Mouse (Mus musculus): ENCODE results near the gene Oaz1.

DNA sequence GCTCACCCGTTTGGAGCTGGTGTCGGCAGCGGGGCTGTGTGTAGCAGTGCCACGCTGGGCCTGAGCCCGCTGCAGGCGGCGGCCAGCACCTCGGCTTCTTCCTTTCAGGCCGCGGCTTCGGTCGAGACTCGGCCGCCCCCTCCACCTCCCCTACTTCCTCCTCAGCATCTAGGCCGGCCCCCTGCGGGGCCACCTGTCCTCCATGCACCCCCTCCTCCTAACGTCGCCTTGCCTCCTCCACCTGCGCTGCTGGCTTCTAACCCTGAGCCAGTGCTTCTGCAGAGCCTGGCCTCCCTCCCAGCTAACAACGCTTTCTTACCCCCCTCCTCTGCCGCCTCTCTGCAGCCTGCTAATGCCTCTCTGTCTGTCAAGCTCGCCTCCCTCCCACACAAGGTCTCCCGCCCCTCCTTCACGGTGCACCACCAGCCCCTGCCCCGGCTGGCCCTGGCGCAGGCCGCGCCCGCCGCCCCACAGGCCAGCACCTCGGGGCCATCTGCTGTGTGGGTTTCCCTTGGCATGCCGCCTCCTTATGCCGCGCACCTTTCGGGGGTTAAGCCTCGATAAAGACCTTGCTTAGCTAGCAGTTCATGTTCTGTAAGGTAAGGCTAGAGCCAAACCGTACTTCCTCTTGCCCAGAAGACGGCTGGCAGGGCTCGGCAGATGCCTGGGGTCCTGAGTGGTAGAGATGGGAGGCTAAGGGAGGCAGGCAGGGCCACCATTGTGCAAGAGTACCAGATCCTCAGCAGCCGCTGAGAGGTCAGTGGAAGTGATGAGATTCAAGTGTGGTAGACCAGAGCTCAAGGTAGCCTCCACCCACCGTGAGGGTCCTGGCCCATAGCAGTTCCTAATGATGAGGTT lies 34.1 kb upstream of the Oaz1 start:
- TF ChIP-seq GATA1 (IDR thresholded peaks at IDR 0.05; ENCODE audit: borderline replicate concordance, low read length) (no peak), CTCF (IDR thresholded peaks at IDR 0.05; ENCODE audit: low read depth, low read length) (no peak), TAL1 (conservative IDR thresholded peaks at IDR 0.05; ENCODE audit: low read depth, low read length) (no peak), GATA2 (IDR thresholded peaks at IDR 0.05; ENCODE audit: borderline replicate concordance, low read depth, low read length) (no peak)
